Mouse (Mus musculus) MEL (cell line): Measurements from ENCODE around the gene Tmprss4. TPM values are rescaled to one million over a fixed set of nuclear protein-coding genes. Genes with fewer than 3 reads are reported as not detected.

ENCODE experiments used
- DNase-seq: peaks from one replicate; pipeline ENCODE4 v3.0.0; 2011; ENCODE audit warnings: low read depth, low spot score
- H3K27ac ChIP-seq: 2 replicates; pipeline ENCODE4 v1.5.1; 2012; ENCODE audit warnings: low read depth, mild to moderate bottlenecking, control low read depth, low read length, moderate library complexity; ENCODE audit not compliant: control insufficient read depth
- H3K27me3 ChIP-seq, 2 experiments: fragments of 150-350 bp in 1 of 2; sonication (generic) in 1 of 2; 2 replicates each; pipeline ENCODE4 v1.6.1; 2012; ENCODE audit warnings: low read length in 2 of 2, mild to moderate bottlenecking in 2 of 2, improper control_type of control experiment in 1 of 2, moderate library complexity in 1 of 2; ENCODE audit not compliant: insufficient read depth in 2 of 2, control insufficient read depth in 1 of 2
- H3K36me3 ChIP-seq, 2 experiments: 2 replicates each; pipeline ENCODE4 v1.6.1; 2012 to 2014; ENCODE audit warnings: low read length in 2 of 2, improper control_type of control experiment in 1 of 2, inconsistent platforms in 1 of 2, mild to moderate bottlenecking in 1 of 2; ENCODE audit not compliant: insufficient read depth in 2 of 2, control insufficient read depth in 1 of 2
- H3K4me1 ChIP-seq, 2 experiments: fragments of 150-350 bp in 1 of 2; sonication (generic) in 1 of 2; 2 replicates each; pipeline ENCODE4 v1.6.1; 2012; ENCODE audit warnings: low read length in 2 of 2, improper control_type of control experiment in 1 of 2, mild to moderate bottlenecking in 1 of 2; ENCODE audit not compliant: insufficient read depth in 2 of 2, control insufficient read depth in 1 of 2
- H3K4me3 ChIP-seq, 2 experiments: fragments of 150-350 bp in 1 of 2; sonication (generic) in 1 of 2; 2 replicates each; pipeline ENCODE4 v1.5.1; 2012; ENCODE audit warnings: low read depth in 2 of 2, low read length in 2 of 2, mild to moderate bottlenecking in 2 of 2, moderate library complexity in 2 of 2, control low read depth in 1 of 2, improper control_type of control experiment in 1 of 2; ENCODE audit not compliant: control insufficient read depth in 1 of 2, insufficient read depth in 1 of 2
- H3K79me2 ChIP-seq: 2 replicates; pipeline ENCODE4 v1.6.1; 2012; ENCODE audit warnings: mild to moderate bottlenecking, low read length, moderate library complexity; ENCODE audit not compliant: control insufficient read depth, poor library complexity, insufficient read depth
- H3K9ac ChIP-seq: 2 replicates; pipeline ENCODE4 v1.6.1; 2012; ENCODE audit warnings: low read depth, mild to moderate bottlenecking, control low read depth, low read length, moderate library complexity; ENCODE audit not compliant: control insufficient read depth, poor library complexity, severe bottlenecking
- H3K9me3 ChIP-seq: fragments of 150-350 bp; sonication (generic); replicated peaks from 2 replicates; pipeline ENCODE4 v1.6.1; 2012; ENCODE audit warnings: mild to moderate bottlenecking, low read length, improper control_type of control experiment, moderate library complexity; ENCODE audit not compliant: insufficient read depth
- BHLHE40 ChIP-seq: IDR thresholded peaks from 2 replicates; pipeline ENCODE4 v1.6.1; 2012; ENCODE audit warnings: low read depth, mild to moderate bottlenecking, inconsistent platforms, low read length, improper control_type of control experiment, borderline replicate concordance
- CTCF ChIP-seq, 3 experiments: IDR thresholded peaks in 2 of 3; conservative IDR thresholded peaks in 1 of 3; 2 replicates each; pipeline ENCODE4 v1.5.1; 2011 to 2012; ENCODE audit warnings: low read length in 3 of 3, low read depth in 2 of 3, mild to moderate bottlenecking in 2 of 3, improper control_type of control experiment in 1 of 3, inconsistent platforms in 1 of 3, mixed read lengths in 1 of 3, moderate library complexity in 1 of 3; ENCODE audit not compliant: control insufficient read depth in 1 of 3, insufficient read depth in 1 of 3, poor library complexity in 1 of 3, severe bottlenecking in 1 of 3
- ELF1 ChIP-seq: IDR thresholded peaks from 2 replicates; pipeline ENCODE4 v1.6.1; 2014; ENCODE audit warnings: low read depth, mild to moderate bottlenecking, inconsistent platforms, low read length, improper control_type of control experiment, moderate library complexity
- EP300 ChIP-seq, 2 experiments: IDR thresholded peaks; 2 replicates each; pipeline ENCODE4 v1.6.1; 2011; ENCODE audit warnings: improper control_type of control experiment in 2 of 2, low read length in 2 of 2, low read depth in 1 of 2, mild to moderate bottlenecking in 1 of 2
- ETS1 ChIP-seq: IDR thresholded peaks from 2 replicates; pipeline ENCODE4 v1.6.1; 2012; ENCODE audit warnings: low read depth, mild to moderate bottlenecking, inconsistent platforms, low read length, improper control_type of control experiment, moderate library complexity
- GATA1 ChIP-seq: IDR thresholded peaks from 2 replicates; pipeline ENCODE4 v1.6.1; 2011; ENCODE audit warnings: low read depth, low read length, improper control_type of control experiment
- KAT2A ChIP-seq: conservative IDR thresholded peaks from 2 replicates; pipeline ENCODE4 v1.6.1; 2012; ENCODE audit warnings: low read depth, low read length, improper control_type of control experiment, inconsistent platforms
- MAX ChIP-seq: IDR thresholded peaks from 2 replicates; pipeline ENCODE4 v1.6.1; 2011; ENCODE audit warnings: low read length, improper control_type of control experiment
- POLR2A ChIP-seq, 2 experiments: IDR thresholded peaks; 2 replicates each; pipeline ENCODE4 v1.6.1; 2011 to 2012; ENCODE audit warnings: low read length in 2 of 2, mild to moderate bottlenecking in 2 of 2, control low read depth in 1 of 2, improper control_type of control experiment in 1 of 2, low read depth in 1 of 2, moderate library complexity in 1 of 2; ENCODE audit not compliant: control insufficient read depth in 1 of 2, insufficient read depth in 1 of 2, poor library complexity in 1 of 2
- POLR2AphosphoS2 ChIP-seq: IDR thresholded peaks from 2 replicates; pipeline ENCODE4 v1.6.1; 2011; ENCODE audit warnings: low read length, improper control_type of control experiment
- RAD21 ChIP-seq: IDR thresholded peaks from 2 replicates; pipeline ENCODE4 v1.6.1; 2011; ENCODE audit warnings: mild to moderate bottlenecking, low read depth, low read length, improper control_type of control experiment
- SIN3A ChIP-seq: IDR thresholded peaks from 2 replicates; pipeline ENCODE4 v1.6.1; 2012; ENCODE audit warnings: low read length, improper control_type of control experiment, inconsistent platforms
- SMC3 ChIP-seq: IDR thresholded peaks from 2 replicates; pipeline ENCODE4 v1.6.1; 2011; ENCODE audit warnings: low read depth, low read length, improper control_type of control experiment
- TAL1 ChIP-seq: IDR thresholded peaks from 2 replicates; pipeline ENCODE4 v1.6.1; 2012; ENCODE audit warnings: mild to moderate bottlenecking, inconsistent platforms, low read length, moderate library complexity, mixed read lengths
- USF1 ChIP-seq: IDR thresholded peaks from 2 replicates; pipeline ENCODE4 v1.6.1; 2014; ENCODE audit warnings: low read depth, mild to moderate bottlenecking, inconsistent platforms, low read length, improper control_type of control experiment, moderate library complexity
- ZC3H11A ChIP-seq: IDR thresholded peaks from 2 replicates; pipeline ENCODE4 v1.6.1; 2012; ENCODE audit warnings: low read depth, mild to moderate bottlenecking, inconsistent platforms, low read length, improper control_type of control experiment
- ZNF384 ChIP-seq: IDR thresholded peaks from 2 replicates; pipeline ENCODE4 v1.6.1; 2012; ENCODE audit warnings: low read depth, mild to moderate bottlenecking, inconsistent platforms, low read length, improper control_type of control experiment
- polyA plus RNA-seq, 2 experiments: library from polyadenylated mRNA; stranded (reverse) in 1 of 2; unstranded in 1 of 2; fragments of >175 nt in 1 of 2; fragments of >200 nt in 1 of 2; gene quantifications; 2 replicates each; pipeline versions ENCODE4 v1.2.1 to v1.2.4; 2012; ENCODE audit warnings: low replicate concordance in 2 of 2, low read depth in 1 of 2; ENCODE audit not compliant: insufficient read length in 2 of 2, insufficient read depth in 1 of 2, missing spikeins in 1 of 2
- total RNA-seq: library from RNA; depleted of rRNA; stranded (reverse); fragments of 300-350 nt; gene quantifications from 2 replicates; pipeline ENCODE4 v1.2.3, GENCODE M21; 2012

The Tmprss4 gene
- total and polyA plus RNA-seq, 3 experiments = not detected

- no peak overlapping the region for H3K4me3 ChIP-seq
- H3K79me2 ChIP-seq = no peaks in the 10 kb centered on the region
- H3K27ac ChIP-seq = no peak overlapping the region
- no peak for TF ChIP-seq ELF1
- TF ChIP-seq TAL1 = no peak
- no peak for TF ChIP-seq POLR2A (IDR thresholded peaks at IDR 0.05; ENCODE audit: control insufficient read depth in 1 of 2, insufficient read depth in 1 of 2, low read depth in 1 of 2, low read length in 2 of 2, poor library complexity in 1 of 2)
- TF ChIP-seq POLR2AphosphoS2 = no peak
- peaks cover 23 to 25% of the 10 kb centered on the region in 2 experiments for H3K27me3 ChIP-seq
- H3K9ac ChIP-seq = no peak overlapping the region
- no peaks in the 10 kb centered on the region for H3K9me3 ChIP-seq
- no peaks in the 10 kb centered on the region for H3K4me1 ChIP-seq
- H3K36me3 ChIP-seq = no peaks in the 10 kb centered on the region
- DNase-seq = no peak
Observed at GRCm38 (mm10) chr9:45150933-45151332, 53.0 kb downstream of the Tmprss4 start.

- H3K9ac ChIP-seq = no peak overlapping the region
- no peak overlapping the region for H3K27ac ChIP-seq
- H3K4me1 ChIP-seq = no peaks in the 10 kb centered on the region
- DNase-seq = peak; percentile 44
- H3K27me3 ChIP-seq = peaks cover 16 to 18% of the 10 kb centered on the region in 2 experiments
- H3K79me2 ChIP-seq = no peaks in the 10 kb centered on the region
- no peaks in the 10 kb centered on the region for H3K36me3 ChIP-seq
- no peaks in the 10 kb centered on the region for H3K9me3 ChIP-seq
- TF ChIP-seq ETS1 = no peak
- no peak for TF ChIP-seq MAX
- peak; percentile 89 for TF ChIP-seq ZNF384
- peak; percentile 77 for TF ChIP-seq SMC3
- peak; percentile 67 for TF ChIP-seq ZC3H11A
- TF ChIP-seq CTCF (IDR thresholded peaks at IDR 0.05 in 2 of 3, conservative IDR thresholded peaks at IDR 0.05 in 1 of 3; ENCODE audit: control insufficient read depth in 1 of 3, insufficient read depth in 1 of 3, low read depth in 2 of 3, low read length in 3 of 3, poor library complexity in 1 of 3, severe bottlenecking in 1 of 3) = peak; percentile 65 to 76 (median 71)
- TF ChIP-seq RAD21 = peak; percentile 85
- TF ChIP-seq, all 39 proteins: peak for 5
- no peak overlapping the region for H3K4me3 ChIP-seq
Observed at GRCm38 (mm10) chr9:45146267-45146597, 57.7 kb downstream of the Tmprss4 start.

- no peaks in the 10 kb centered on the region for H3K9me3 ChIP-seq
- H3K27me3 ChIP-seq = peaks cover 14% of the 10 kb centered on the region in 2 experiments
- no peak overlapping the region for H3K9ac ChIP-seq
- H3K36me3 ChIP-seq = no peaks in the 10 kb centered on the region
- no peak overlapping the region for H3K4me3 ChIP-seq
- H3K4me1 ChIP-seq = no peaks in the 10 kb centered on the region
- TF ChIP-seq GATA1 = no peak
- no peak for TF ChIP-seq EP300 (IDR thresholded peaks at IDR 0.05; ENCODE audit: low read depth in 1 of 2, low read length in 2 of 2)
- no peak for TF ChIP-seq KAT2A
- TF ChIP-seq RAD21 = no peak
- TF ChIP-seq BHLHE40 = no peak
- no peak for TF ChIP-seq SIN3A
- no peak for TF ChIP-seq USF1
- no peak for TF ChIP-seq POLR2A (IDR thresholded peaks at IDR 0.05; ENCODE audit: control insufficient read depth in 1 of 2, insufficient read depth in 1 of 2, low read depth in 1 of 2, low read length in 2 of 2, poor library complexity in 1 of 2)
- no peak for TF ChIP-seq MAX
- H3K79me2 ChIP-seq = no peaks in the 10 kb centered on the region
- no peak overlapping the region for H3K27ac ChIP-seq
- DNase-seq = peak; percentile 13
Observed at GRCm38 (mm10) chr9:45145533-45146266, 58.2 kb downstream of the Tmprss4 start.
